Mouse (Mus musculus) kidney, adult 2 months (tissue): ENCODE results near the gene Gm9945.

Experiments used
- CTCF ChIP-seq: fragments of 200-500 bp; conservative IDR thresholded peaks from 2 replicates; pipeline ENCODE4 v1.5.1; 2011; ENCODE audit warnings: low read depth, mild to moderate bottlenecking, control low read depth, low read length, moderate library complexity, mixed read lengths; ENCODE audit not compliant: insufficient read depth, insufficient read length
- POLR2A ChIP-seq: fragments of 200-500 bp; IDR thresholded peaks from one replicate; pipeline ENCODE4 v1.6.1; 2011; ENCODE audit warnings: low read depth, low read length, control low read depth

DNA sequence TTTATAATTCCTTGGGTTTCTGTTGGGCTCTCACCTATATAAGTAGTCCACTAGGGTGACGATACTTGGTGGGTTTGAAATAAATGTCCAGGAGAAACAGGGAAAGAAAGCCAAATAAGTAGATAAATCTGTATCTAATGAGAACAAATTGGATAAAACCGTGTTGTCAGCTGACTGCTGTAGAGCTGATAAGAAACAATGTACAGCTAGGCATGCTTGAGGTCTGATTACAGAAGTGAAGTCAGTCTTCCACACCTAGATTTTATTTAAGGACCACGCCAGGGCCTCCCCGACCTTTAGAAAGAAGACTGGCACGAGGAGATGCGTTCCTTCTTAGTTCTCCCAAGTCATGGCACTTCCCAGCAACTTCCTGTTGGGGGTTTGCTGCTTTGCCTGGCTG, 46.9 kb upstream of the Gm9945 start:
- TF ChIP-seq CTCF, result no peak
- TF ChIP-seq POLR2A, result no peak
